Mouse (Mus musculus) E14TG2a.4 (cell line): ENCODE measurements around the gene Gnb2.

ENCODE experiments used
- H3K27me3 ChIP-seq: 2 replicates; pipeline ENCODE4 v1.6.1; 2014; ENCODE audit warnings: low read length, control low read depth; ENCODE audit not compliant: insufficient read depth
- H3K36me3 ChIP-seq: 2 replicates; pipeline ENCODE4 v1.6.1; 2014; ENCODE audit warnings: low read length, control low read depth; ENCODE audit not compliant: insufficient read depth
- H3K4me1 ChIP-seq: replicated peaks from 2 replicates; pipeline ENCODE4 v1.6.1; 2014; ENCODE audit warnings: low read depth, low read length, control low read depth
- H3K4me3 ChIP-seq: replicated peaks from 2 replicates; pipeline ENCODE4 v1.5.1; 2014; ENCODE audit warnings: mild to moderate bottlenecking, low read length
- H3K9me3 ChIP-seq: 2 replicates; pipeline ENCODE4 v1.6.1; 2014; ENCODE audit warnings: low read length, control low read depth
- CTCF ChIP-seq: conservative IDR thresholded peaks from 2 replicates; pipeline ENCODE4 v1.5.1; 2014; ENCODE audit warnings: low read length
- NANOG ChIP-seq: IDR thresholded peaks from 2 replicates; pipeline ENCODE4 v1.6.1; 2014; ENCODE audit warnings: borderline replicate concordance, low read length, mixed read lengths
- POU5F1 ChIP-seq: IDR thresholded peaks from 2 replicates; pipeline ENCODE4 v1.6.1; 2014; ENCODE audit warnings: low read length, borderline replicate concordance

Gene Gnb2

DNA sequence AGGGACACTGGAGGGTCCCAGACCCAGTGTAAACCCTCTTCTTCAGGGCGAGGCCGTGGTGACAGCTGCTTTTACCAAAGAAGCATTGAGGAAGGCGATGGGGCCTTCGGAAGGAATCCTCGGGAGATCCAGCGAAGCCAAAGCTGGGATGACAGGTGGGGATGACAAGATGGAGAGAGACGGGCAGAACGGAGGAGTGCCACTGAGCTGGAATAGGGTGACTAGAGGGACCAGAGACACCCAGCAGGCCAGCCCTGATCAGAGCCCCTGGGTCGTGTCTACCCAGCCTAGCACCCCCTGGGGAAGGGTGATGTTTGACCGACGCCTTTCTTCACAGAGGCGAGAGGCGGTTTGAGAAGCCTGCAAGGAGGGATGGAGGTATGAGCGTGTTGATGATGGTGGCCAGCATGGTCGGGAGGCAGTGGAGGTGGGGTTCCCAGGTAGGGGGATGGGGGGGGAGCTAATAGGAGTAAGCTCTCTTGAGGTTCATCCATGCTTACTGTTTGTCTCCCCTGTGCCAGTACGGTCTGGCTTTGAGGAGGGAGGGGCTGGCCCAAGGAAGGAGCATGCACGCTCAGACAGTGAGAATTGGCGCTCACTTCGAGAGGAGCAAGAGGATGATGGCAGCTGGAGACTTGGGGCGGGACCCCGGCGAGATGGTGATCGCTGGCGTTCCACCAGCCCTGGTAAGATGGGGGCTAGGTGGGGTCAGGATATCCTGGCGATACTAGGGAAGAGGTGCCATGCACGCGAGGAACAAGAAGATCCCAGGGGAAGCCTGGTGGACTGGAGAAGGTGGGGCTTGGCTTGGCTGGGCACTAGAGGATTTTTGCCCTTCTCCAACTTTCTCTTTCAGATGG lies 13.4 kb downstream of the Gnb2 start:
- Histone ChIP-seq H3K36me3 (peaks cover 97% of the 10 kb centered on the region), H3K27me3 (no peaks in the 10 kb centered on the region), H3K9me3 (no peaks in the 10 kb centered on the region), H3K4me1 (peaks cover 100% of the 10 kb centered on the region), H3K4me3 (peak overlapping the region; percentile 46)
- TF ChIP-seq NANOG (no peak), POU5F1 (no peak), CTCF (no peak)

DNA sequence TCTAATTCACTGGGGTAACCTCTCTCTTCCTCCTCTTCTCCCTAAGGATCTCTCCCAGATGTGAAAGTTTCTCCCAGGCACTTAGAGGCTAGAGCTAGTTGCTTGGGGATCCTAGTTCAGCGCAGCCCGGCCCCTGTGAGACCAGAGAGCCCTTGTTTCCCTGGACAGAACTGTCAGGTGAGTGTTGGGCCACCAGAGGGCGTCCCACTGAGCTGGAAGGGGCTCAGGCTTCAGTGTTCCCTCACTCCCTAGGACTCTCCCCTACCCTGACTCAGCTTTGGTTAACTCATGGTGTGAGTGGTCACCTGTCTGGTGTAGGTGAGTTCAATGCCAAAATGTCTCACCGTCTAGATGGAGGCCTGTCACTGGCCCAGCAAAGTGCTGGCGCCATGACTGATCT lies 14.9 kb downstream of the Gnb2 start, which contains the start of gene Gigyf1:
Gene Gigyf1 (plus strand): TSS at position 113 of the 400 bp plus-strand sequence.
- Histone ChIP-seq H3K36me3 (peaks cover 97% of the 10 kb centered on the region), H3K4me3 (peak within 1 kb of the TSS; percentile 32; the same call in 1 of the 2 replicates), H3K9me3 (no peaks in the 10 kb centered on the region), H3K27me3 (no peaks in the 10 kb centered on the region), H3K4me1 (peaks cover 100% of the 10 kb centered on the region)
- TF ChIP-seq CTCF = peak; percentile 68
- TF ChIP-seq NANOG = no peak

DNA sequence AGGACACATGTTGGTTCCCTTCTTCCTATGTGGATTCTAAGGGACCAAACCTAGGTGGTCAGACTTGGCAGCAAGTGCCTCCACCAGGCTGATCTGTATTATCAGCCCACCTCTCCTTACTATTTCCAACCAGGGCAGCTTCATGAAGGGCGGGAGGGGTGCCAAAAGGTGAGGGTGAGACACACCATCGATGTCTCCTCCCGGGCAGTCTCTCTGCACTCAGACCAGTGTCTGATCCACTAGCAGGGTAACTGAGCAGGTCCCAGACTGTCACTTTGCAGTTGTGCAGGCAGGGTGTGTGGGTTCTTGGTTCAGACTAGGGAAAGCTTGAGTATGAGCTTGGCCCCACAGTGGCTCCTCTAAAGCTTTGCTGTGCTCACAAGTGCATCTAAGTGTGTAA lies 18.5 kb downstream of the Gnb2 start:
- no peak overlapping the region for H3K4me3 ChIP-seq
- H3K36me3 ChIP-seq = peaks cover 82% of the 10 kb centered on the region
- TF ChIP-seq CTCF (no peak), NANOG (no peak), POU5F1 (no peak)
- no peaks in the 10 kb centered on the region for H3K27me3 ChIP-seq
- H3K9me3 ChIP-seq = no peaks in the 10 kb centered on the region
- H3K4me1 ChIP-seq = peaks cover 88% of the 10 kb centered on the region

DNA sequence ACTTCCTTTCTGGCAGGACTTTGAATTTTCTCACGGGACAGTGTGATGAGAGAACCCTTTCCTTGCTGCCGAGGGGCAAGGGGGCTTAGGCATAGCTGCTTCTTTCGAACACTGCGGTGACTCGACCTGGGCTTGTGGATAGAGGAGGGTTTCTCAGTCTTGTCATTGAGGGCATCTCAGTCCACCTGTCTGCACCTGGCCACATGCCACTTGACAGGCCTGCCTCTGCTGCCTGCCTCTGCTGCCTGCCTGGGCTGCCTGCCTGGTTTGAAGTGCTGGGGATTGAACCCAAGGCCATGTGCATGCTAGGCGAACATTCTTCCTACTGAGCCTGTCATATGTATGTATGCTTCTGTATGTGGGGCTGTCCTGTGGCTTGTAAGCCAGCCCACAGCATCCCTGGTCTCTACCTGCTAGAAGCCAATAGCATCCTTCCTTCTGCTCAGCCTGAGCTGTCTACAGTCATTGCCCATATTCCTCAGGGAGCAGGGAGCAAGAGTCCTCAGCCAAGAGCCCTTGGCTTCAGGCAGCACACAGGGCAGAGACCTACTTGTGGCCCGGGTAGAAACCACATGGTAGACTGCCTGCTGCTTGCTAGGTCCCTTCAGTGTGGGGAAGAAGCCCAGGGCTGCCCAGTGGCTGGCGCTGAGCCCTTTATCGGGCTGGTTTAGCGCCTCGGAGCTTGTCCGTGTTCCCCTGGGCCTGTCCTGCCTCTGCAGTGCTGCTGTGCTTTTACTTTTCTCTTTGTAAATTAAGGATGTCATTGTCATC lies 19.2 kb downstream of the Gnb2 start:
- Histone ChIP-seq H3K4me1 (peaks cover 88% of the 10 kb centered on the region), H3K9me3 (no peaks in the 10 kb centered on the region), H3K27me3 (no peaks in the 10 kb centered on the region), H3K36me3 (peaks cover 75% of the 10 kb centered on the region), H3K4me3 (no peak overlapping the region)
- TF ChIP-seq NANOG (no peak), POU5F1 (no peak)

GRCm38 (mm10) chr5:137512847-137513794 lies 20.2 kb downstream of the Gnb2 start:
- no peaks in the 10 kb centered on the region for H3K27me3 ChIP-seq
- H3K36me3 ChIP-seq = peaks cover 65% of the 10 kb centered on the region
- H3K9me3 ChIP-seq = no peaks in the 10 kb centered on the region
- H3K4me1 ChIP-seq = peaks cover 88% of the 10 kb centered on the region
- TF ChIP-seq CTCF = peak; percentile 51
- no peak for TF ChIP-seq NANOG
- peak overlapping the region; percentile 14; the same call in 1 of the 2 replicates for H3K4me3 ChIP-seq

DNA sequence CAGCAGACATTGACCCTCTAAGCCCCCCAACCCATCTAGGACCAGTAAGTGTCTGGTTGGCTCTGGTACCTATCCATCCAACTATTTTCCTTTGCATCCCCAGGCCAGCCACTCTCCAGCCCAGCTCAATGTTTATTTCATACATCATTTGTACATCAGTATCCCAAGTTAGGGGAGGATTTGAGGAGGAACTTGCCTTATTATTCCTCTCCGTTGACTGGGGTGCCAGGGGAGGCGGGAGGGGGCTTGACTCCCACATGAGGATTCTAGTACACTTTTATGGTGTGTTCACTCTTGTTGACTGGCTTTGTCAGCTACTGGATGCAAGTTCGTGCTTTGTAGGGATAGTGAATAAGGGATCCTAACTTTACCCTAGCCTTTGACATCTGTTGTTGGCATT lies 21.6 kb downstream of the Gnb2 start:
- H3K27me3 ChIP-seq = no peaks in the 10 kb centered on the region
- H3K36me3 ChIP-seq = peaks cover 51% of the 10 kb centered on the region
- H3K9me3 ChIP-seq = no peaks in the 10 kb centered on the region
- H3K4me3 ChIP-seq = peak overlapping the region; percentile 83
- peaks cover 76% of the 10 kb centered on the region for H3K4me1 ChIP-seq
- TF ChIP-seq NANOG (no peak), CTCF (no peak), POU5F1 (no peak)

DNA sequence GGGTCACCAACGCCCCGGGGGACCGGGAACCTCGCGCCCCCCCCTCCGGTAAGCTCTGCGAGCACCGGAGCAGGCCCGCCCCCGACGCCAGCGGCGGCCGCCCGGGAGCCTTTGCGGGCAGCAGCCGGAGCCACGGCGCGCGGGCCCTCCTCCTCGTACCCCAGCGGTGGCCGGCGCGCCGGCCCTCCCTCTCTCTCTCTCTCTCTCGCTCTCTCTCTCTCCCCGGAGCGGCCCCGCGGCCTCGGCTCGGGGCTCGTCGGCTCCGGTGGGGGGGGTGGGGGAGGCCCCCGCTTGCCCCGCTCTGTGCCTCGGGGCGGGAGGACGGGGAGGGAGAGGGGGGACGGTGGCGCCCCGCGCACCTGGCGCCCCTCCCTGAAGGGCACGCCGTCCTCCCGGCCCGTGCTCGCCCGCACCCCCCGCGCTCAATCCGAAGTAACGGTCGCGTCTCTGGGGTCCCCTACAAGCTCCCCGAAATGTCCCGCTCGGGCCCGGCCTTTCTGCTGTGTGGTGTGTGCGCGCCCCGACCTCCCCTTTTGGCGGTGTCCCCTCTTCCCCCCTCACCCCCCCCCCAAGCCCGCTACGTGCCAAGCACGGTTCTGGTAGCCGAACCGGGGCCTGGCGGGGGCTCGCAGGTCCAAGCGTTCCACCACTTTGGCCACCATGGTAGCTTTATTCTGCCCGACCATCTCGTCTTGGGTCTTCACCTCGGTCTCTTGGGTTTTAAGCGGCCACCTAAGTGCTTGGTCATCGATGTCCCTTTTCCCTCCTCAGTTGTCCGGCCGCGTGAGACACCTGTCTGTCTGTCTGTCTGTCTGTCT lies 22.5 kb downstream of the Gnb2 start:
- no peak for TF ChIP-seq NANOG
- Histone ChIP-seq H3K27me3 (no peaks in the 10 kb centered on the region), H3K4me1 (peaks cover 67% of the 10 kb centered on the region), H3K9me3 (no peaks in the 10 kb centered on the region), H3K36me3 (peaks cover 43% of the 10 kb centered on the region), H3K4me3 (peak overlapping the region; percentile 83)
